Mouse (Mus musculus) urinary bladder, adult 2 months (tissue): ENCODE measurements around the gene Ccl26. TPM values are rescaled to one million over a fixed set of nuclear protein-coding genes. Genes with fewer than 3 reads are reported as not detected.
A peak's percentile ranks its signal among the peaks of the same experiment; 100 is the strongest.
"Not testable (repeated sequence)": the region's sequence is repeated elsewhere in the genome, so short reads cannot be mapped to it uniquely, and the experiment has no call there.

Experiments
- DNase-seq: peaks from one replicate; pipeline ENCODE4 v3.0.0; 2022; ENCODE audit warnings: low spot score
- polyA plus RNA-seq: library from polyadenylated mRNA; depleted of rRNA; stranded (reverse); fragments of >200 nt; gene quantifications from 2 replicates; pipeline ENCODE4 v1.2.3, GENCODE M21; 2012; rRNA removed

Gene Ccl26
- not detected in 2 replicates for polyA plus RNA-seq

DNA sequence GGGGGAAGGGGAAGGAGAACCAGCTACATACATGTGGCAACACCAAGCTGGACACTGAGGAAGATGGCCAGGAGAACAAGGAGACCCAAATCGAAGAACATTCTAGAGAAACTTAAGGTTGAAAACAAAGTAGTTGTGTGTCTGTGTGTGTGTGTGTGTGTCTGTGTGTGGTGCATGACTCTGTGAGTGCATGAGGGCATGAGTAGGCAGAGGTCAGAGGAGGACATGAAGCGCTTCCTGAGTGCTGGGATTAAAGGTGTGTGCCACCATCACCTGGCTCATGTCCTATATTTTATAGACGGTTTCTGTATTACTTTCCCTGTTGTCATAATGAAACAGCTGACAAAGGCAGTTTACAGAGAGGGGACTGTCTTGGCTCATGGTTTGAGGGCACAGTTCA, at the start of gene Ccl26:
Ccl26 (minus strand) TSS at position 101 of the 400 bp plus-strand sequence.
- DNase-seq = no peak

- DNase-seq = no peak
Measured at GRCm38 (mm10) chr5:135609794-135610193, 46.4 kb upstream of the Ccl26 start.

DNA sequence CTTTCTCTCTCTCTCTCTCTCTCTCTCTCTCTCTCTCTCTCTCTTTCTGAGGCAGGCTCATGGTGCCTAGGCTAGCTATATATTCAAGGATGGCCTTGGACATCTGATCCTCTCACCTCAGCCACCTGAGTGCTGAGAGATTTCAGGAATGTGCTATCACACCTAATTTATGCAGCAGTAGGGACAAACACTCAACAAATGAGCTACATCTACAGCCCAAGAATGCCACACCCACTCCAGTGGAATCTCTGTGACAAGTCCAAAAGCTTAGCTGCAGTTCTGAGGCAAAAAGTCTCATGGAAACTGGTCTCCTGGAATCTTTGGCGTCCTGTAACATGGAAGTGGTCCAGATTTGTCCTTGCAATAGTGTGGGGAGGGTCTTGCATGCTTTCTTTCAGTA, 44.2 kb upstream of the Ccl26 start:
- DNase-seq = no peak

GRCm38 (mm10) chr5:135606717-135607116, 43.3 kb upstream of the Ccl26 start:
- not testable (repeated sequence) for DNase-seq

- not testable (repeated sequence) for DNase-seq
Measured at GRCm38 (mm10) chr5:135604643-135605042, 41.3 kb upstream of the Ccl26 start.

- DNase-seq = no peak
Measured at GRCm38 (mm10) chr5:135589996-135590784, 26.8 kb upstream of the Ccl26 start.

GRCm38 (mm10) chr5:135587764-135588163, 24.4 kb upstream of the Ccl26 start:
- DNase-seq = no peak

GRCm38 (mm10) chr5:135585691-135586090, 22.3 kb upstream of the Ccl26 start:
- no peak for DNase-seq

- DNase-seq = no peak
Measured at GRCm38 (mm10) chr5:135582330-135582729, 19.0 kb upstream of the Ccl26 start.

DNA sequence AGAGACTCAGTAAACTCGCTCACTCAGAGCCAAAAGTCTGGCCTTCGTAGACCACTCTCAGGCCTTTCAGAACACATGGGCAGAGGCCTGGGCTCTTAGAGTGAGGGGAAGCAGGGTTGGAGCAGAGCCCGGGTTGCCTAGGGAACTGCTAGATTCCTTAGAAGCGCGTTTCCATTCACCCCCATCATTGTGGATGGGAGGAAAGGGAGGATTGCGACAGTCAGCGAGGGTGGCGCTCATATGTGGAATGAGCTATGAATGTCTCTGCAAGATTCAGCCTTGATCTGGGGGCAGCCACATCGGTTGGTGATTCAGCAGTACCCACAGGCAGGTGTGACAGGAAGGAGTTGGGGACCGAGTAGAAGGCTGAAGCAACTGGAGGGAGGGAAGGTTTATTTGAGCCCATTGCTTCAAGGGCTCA, 16.0 kb upstream of the Ccl26 start:
- no peak for DNase-seq

GRCm38 (mm10) chr5:135576055-135576454, 12.7 kb upstream of the Ccl26 start:
- no peak for DNase-seq

DNA sequence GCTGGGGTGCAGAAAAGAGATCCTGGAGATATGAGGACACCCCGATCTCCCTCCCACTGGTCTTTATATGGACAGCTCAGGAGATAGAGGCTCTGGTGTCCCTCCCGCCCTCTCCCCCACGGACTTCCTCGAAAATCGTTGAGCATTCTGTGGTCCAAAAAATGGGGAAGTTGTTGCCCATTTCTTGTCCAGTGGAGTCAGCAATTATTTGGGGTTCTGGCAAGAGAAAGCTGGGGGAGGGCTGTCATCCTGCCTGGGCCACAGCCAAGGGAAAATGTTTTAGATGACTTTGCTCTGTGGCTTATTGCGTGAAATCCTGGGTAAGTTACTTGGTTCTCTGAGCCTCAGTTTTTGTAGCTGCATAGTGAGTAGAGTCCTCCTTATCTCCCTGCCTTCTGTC, 9.6 kb upstream of the Ccl26 start, which contains the start of gene Ccl24:
Ccl24 (minus strand) TSS at position 44 of the 400 bp plus-strand sequence.
- DNase-seq = no peak

- no peak for DNase-seq
Measured at GRCm38 (mm10) chr5:135568698-135569097, 5.3 kb upstream of the Ccl26 start.

GRCm38 (mm10) chr5:135567556-135568265, 4.3 kb upstream of the Ccl26 start:
- DNase-seq = no peak

DNA sequence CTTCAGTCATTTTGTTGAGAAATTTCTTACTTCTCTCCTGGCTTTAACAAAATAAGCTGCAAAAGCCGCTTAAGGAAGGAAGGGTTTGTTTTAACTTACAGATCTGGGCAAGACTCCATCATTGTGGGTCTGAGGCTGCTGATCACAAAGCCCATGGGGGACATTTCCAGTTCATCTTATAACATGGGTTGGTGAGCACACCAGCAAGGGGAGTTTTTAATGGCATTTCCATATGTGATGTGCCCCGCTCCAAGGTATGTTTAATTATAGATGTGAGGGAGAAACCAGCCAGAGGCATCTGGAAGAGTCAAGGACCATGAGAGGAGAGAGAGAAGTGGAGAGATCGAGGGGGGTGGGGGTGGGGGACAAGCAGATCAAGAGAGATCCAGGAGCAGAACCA, 5.7 kb downstream of the Ccl26 start:
- no peak for DNase-seq

GRCm38 (mm10) chr5:135557051-135557450, 6.3 kb downstream of the Ccl26 start:
- DNase-seq = no peak

GRCm38 (mm10) chr5:135556259-135556658, 7.1 kb downstream of the Ccl26 start:
- DNase-seq = no peak

DNA sequence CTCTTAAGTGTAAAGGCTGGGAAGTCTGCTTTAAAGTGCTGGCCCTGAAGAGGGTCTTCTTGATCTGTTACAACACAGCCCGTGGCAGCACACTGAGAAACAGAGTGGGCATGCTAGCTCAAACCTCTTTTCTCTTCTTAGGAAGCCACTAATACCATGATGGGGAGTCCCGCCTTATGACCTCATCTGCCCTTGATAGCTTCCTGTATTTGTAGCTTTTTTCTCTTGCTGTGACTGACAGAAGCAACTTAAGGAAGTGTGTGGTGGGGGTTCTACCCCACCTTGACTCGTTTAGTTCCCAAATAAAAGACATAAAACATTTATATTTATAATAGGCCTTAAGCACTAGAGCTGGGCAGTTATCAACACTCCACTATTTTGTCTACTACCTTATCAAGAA, 11.8 kb downstream of the Ccl26 start:
- no peak for DNase-seq

DNA sequence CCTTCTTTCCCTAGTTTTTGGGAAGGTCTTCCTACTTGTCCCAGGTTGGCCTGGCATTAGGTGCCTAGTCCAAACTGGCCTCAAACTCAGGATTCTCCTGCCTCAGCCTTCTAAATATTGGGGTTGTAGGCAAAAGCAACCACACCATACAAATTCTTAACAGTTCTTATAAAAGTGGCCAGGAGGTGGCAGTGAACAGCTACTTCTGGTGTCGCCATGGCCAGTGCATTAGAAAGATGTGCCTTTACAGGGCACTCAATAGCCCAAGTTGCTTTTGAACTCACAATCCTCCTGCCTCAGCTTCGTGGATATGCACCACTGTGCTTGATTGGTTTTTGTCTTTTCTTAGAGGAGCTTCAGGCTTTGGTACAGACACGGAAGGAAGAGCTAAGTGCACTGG, 12.5 kb downstream of the Ccl26 start:
- DNase-seq = no peak

DNA sequence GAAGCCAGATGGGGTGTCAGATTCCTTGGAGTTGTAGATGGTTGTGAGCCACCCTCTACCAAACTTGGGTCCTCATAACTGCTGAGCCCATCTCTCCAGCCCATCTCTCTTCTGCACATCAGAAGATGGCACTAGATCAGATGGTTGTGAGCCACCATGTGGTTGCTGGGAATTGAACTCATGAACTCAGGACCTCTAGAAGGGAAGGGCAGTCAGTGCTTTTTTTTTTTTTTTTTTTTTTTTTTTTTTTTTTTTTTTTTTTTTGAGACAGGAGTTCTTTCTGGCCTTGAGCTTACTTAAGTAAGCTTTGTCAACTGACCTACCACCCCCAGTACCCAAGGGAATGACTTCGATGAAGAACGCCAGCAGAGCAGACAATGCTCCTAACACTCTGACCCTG, 15.4 kb downstream of the Ccl26 start:
- DNase-seq = no peak

DNA sequence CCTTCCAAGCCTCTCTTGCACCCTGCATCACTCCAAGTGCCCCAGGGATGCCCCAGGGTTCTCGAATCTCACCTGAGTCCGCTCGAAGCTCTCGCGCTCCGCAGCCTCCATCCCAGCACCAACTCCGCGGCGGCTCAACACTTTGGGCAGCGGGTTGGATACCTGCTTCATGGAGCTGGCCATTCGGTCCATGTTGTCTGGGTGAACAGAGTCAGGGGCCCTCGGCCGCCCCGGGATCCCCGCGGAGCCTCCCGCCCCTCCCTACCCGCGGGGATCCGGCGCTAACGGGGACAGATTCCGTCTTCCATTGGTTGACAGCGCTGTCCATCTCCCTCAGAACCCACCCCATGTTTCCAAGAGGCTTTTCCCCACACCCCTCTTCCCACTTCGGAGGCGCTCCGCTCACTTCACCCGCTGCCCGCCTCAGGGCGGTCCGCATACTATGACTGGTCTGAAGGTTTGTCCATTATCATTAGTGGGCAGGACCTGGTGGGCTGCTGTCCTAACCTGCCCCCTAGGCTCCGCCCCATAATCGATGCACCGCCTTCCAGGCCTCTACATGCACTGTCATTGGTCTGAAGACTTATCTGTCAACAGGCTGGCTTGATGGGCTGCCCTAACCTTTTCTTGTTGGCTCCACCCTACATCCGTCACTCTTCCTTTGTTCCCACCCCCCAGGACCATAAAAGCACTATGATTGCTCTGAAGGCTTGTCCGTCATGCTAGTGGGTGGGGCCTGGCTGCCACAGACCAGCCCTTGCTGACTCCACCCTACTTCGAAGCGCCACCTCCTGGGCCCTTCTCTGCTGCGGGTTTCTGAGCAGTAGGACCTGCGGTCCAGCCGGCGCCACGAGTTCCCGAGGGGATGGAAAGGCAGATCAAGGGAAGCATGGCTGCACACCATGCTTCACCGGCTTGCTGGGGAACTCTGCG, 18.2 kb downstream of the Ccl26 start, which contains the start of gene Hip1:
Hip1 (minus strand) TSS at position 256 of the 933 bp plus-strand sequence.
- DNase-seq = peak; percentile 87

DNA sequence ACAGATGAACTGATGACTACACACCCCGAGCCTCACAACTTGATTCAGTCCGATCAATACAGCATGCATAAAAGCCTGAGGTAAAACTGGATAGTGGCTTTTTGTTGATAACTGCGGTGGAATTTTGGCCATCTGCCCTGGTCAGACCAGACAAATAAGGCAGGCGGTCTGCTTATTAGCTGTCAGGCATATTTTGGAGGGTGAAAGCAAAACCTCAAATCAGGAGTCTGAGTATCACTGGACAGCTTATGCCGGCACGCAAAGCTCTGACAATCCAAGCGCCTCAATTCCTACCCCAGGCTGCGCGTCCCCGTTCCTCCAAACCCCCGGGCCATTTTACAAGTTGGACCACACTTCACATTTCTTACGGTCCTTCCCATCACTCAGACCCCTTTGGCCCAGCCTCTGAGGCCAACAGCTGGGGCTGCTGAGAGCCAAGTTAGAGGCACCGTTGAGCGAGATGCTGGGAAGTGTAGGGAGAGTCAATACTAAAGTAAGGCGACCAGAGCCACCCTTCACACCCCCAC, 19.3 kb downstream of the Ccl26 start:
- DNase-seq = no peak
